Mouse (Mus musculus) ES-Bruce4 (cell line): ENCODE measurements around the gene Pigq. TPM values are rescaled to one million over a fixed set of nuclear protein-coding genes. Genes with fewer than 3 reads are reported as not detected.

Experiments used
- H3K27ac ChIP-seq: 2 replicates; pipeline ENCODE4 v1.5.1; 2012; ENCODE audit warnings: low read length, inconsistent platforms; ENCODE audit not compliant: insufficient read depth
- H3K27me3 ChIP-seq: 2 replicates; pipeline ENCODE4 v1.6.1; 2012; ENCODE audit warnings: mild to moderate bottlenecking, low read length, inconsistent platforms; ENCODE audit not compliant: control insufficient read depth, poor library complexity, insufficient read depth, severe bottlenecking
- H3K36me3 ChIP-seq: 2 replicates; pipeline ENCODE4 v1.6.1; 2012; ENCODE audit warnings: inconsistent platforms, mild to moderate bottlenecking, low read length, moderate library complexity; ENCODE audit not compliant: control insufficient read depth, poor library complexity, insufficient read depth, severe bottlenecking
- H3K4me1 ChIP-seq: one replicate; pipeline ENCODE4 v1.8.1; 2011; ENCODE audit warnings: low read length; ENCODE audit not compliant: control insufficient read depth, insufficient read depth
- H3K4me3 ChIP-seq: 2 replicates; pipeline ENCODE4 v1.5.1; 2011; ENCODE audit warnings: low read depth, mild to moderate bottlenecking, low read length
- H3K9ac ChIP-seq: 2 replicates; pipeline ENCODE4 v1.6.1; 2012; ENCODE audit warnings: low read depth, mild to moderate bottlenecking, inconsistent platforms; ENCODE audit not compliant: poor library complexity, severe bottlenecking
- H3K9me3 ChIP-seq: replicated peaks from 2 replicates; pipeline ENCODE4 v1.6.1; 2012; ENCODE audit warnings: mild to moderate bottlenecking, low read length, inconsistent platforms; ENCODE audit not compliant: control insufficient read depth, poor library complexity, insufficient read depth, severe bottlenecking
- CTCF ChIP-seq: IDR thresholded peaks from one replicate; pipeline ENCODE4 v1.8.1; 2011; ENCODE audit warnings: low read depth, low read length
- EP300 ChIP-seq: IDR thresholded peaks from 2 replicates; pipeline ENCODE4 v1.6.1; 2011; ENCODE audit warnings: low read depth, low read length; ENCODE audit not compliant: insufficient read depth
- POLR2A ChIP-seq: IDR thresholded peaks from one replicate; pipeline ENCODE4 v1.8.1; 2011; ENCODE audit warnings: low read length; ENCODE audit not compliant: insufficient read depth
- polyA plus RNA-seq: library from polyadenylated mRNA; stranded (reverse); fragments of >200 nt; gene quantifications from 2 replicates; pipeline ENCODE4 v1.2.4, GENCODE M21; 2011; ENCODE audit warnings: low read depth; ENCODE audit not compliant: missing spikeins, insufficient read depth, insufficient read length

Gene Pigq
- polyA plus RNA-seq, 1 experiment, result 62.8 TPM

DNA sequence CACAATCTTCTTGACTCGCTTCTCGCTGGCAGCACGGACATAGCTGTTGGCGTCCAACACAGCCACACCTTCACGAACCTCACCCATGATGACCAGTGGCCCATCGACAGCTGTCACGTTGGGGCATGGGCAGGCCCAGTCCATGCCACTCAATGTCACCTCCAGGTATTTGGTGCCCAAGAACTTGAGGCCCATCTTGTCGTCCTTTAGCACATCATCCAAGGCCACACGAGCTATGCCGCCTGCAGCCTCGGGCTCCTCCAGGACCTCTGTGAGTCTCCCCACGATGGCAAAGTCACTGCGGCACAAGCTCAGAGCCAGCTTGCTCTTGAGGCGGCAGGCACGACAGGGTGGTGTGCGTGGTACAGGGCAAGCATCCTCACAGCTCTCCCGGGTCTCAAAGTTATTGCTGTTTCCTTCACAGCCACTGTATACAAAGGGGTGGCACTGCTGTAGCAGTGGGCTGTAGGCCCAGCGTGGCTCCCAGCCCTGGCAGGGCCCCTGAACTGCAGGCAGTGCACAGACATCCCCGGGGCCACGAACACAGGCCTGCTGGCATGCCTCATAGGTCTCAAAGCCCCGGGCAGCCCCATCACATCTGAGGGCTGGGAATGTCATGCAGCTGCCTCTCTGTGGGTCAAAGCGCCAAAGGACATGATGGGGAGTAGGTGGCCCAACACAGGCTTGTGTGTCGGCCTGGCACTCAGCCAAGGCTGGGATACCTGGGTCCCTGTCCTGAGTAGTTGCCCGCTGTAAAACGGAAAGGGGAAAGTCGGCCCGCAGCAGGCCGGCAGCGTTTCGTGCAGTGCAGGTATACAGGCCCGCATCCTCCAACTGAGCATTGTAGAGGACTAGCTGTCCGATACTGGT, 66.8 kb downstream of the Pigq start:
- H3K27ac ChIP-seq, result no peak overlapping the region
- H3K27me3 ChIP-seq, result no peaks in the 10 kb centered on the region
- no peak overlapping the region for H3K4me3 ChIP-seq
- TF ChIP-seq POLR2A (no peak), CTCF (no peak), EP300 (no peak)
- H3K9me3 ChIP-seq, result no peaks in the 10 kb centered on the region
- no peak overlapping the region for H3K9ac ChIP-seq
- peaks cover 11% of the 10 kb centered on the region for H3K4me1 ChIP-seq
- H3K36me3 ChIP-seq, result no peaks in the 10 kb centered on the region

GRCm38 (mm10) chr17:25877025-25877424, 67.7 kb downstream of the Pigq start:
- H3K4me3 ChIP-seq, result no peak overlapping the region
- TF ChIP-seq EP300, result no peak
- TF ChIP-seq CTCF, result no peak
- TF ChIP-seq POLR2A, result no peak
- H3K27me3 ChIP-seq, result no peaks in the 10 kb centered on the region
- no peak overlapping the region for H3K9ac ChIP-seq
- H3K36me3 ChIP-seq, result no peaks in the 10 kb centered on the region
- no peak overlapping the region for H3K27ac ChIP-seq
- no peaks in the 10 kb centered on the region for H3K9me3 ChIP-seq
- H3K4me1 ChIP-seq, result peaks cover 11% of the 10 kb centered on the region

Other genes with a start within 250 kb of the Pigq start
- gene Gng13, start 227.8 kb downstream of the Pigq start, polyA plus RNA-seq, result 12.4 and 17.3 TPM in 2 replicates
- 39.4 and 47.2 TPM in 2 replicates for gene Chtf18, start 217.5 kb downstream of the Pigq start, polyA plus RNA-seq
- 17.0 and 18.4 TPM in 2 replicates for gene Rpusd1, start 217.3 kb downstream of the Pigq start, polyA plus RNA-seq
- 0.30 TPM in 1 of 2 replicates, not detected in the other for gene Mslnl, start 208.9 kb downstream of the Pigq start, polyA plus RNA-seq
- gene Msln, start 190.6 kb downstream of the Pigq start, polyA plus RNA-seq, result 9.6 and 15.1 TPM in 2 replicates
- 18.8 and 21.3 TPM in 2 replicates for gene Narfl, start 171.2 kb downstream of the Pigq start, polyA plus RNA-seq
- gene Haghl, start 159.3 kb downstream of the Pigq start, polyA plus RNA-seq, result 25.7 and 32.1 TPM in 2 replicates
- gene Ccdc78, start 158.4 kb downstream of the Pigq start, polyA plus RNA-seq, result not detected in 2 replicates
- 26.0 and 30.6 TPM in 2 replicates for gene Fam173a, start 152.0 kb downstream of the Pigq start, polyA plus RNA-seq
- 1.6 and 2.6 TPM in 2 replicates for gene AC134908.4, start 149.3 kb downstream of the Pigq start, polyA plus RNA-seq
- gene Metrn, start 147.8 kb downstream of the Pigq start, polyA plus RNA-seq, result 29.6 and 35.1 TPM in 2 replicates
- gene Fbxl16, start 135.9 kb downstream of the Pigq start, polyA plus RNA-seq, result 4.7 and 7.0 TPM in 2 replicates
- 19.8 and 20.7 TPM in 2 replicates for gene Wdr24, start 121.3 kb downstream of the Pigq start, polyA plus RNA-seq
- gene Jmjd8, start 116.1 kb downstream of the Pigq start, polyA plus RNA-seq, result 13.2 and 16.7 TPM in 2 replicates
- gene Stub1, start 111.5 kb downstream of the Pigq start, polyA plus RNA-seq, result 97.8 and 103 TPM in 2 replicates
- gene Rhbdl1, start 107.6 kb downstream of the Pigq start, polyA plus RNA-seq, result not detected in 2 replicates
- 1.4 and 2.3 TPM in 2 replicates for gene Gm20683, start 103.2 kb downstream of the Pigq start, polyA plus RNA-seq
- 23.6 and 29.8 TPM in 2 replicates for gene Rhot2, start 100.1 kb downstream of the Pigq start, polyA plus RNA-seq
- 10.5 and 11.6 TPM in 2 replicates for gene Wdr90, start 83.4 kb downstream of the Pigq start, polyA plus RNA-seq
- 6.1 and 8.3 TPM in 2 replicates for gene Mcrip2, start 76.2 kb downstream of the Pigq start, polyA plus RNA-seq
- 27.9 and 32.6 TPM in 2 replicates for gene Mettl26, start 69.9 kb downstream of the Pigq start, polyA plus RNA-seq
- 0.37 and 0.69 TPM in 2 replicates for gene Wfikkn1, start 64.1 kb downstream of the Pigq start, polyA plus RNA-seq
- gene Rab40c, start 25.2 kb downstream of the Pigq start, polyA plus RNA-seq, result 21.3 and 22.7 TPM in 2 replicates
- gene Nhlrc4, start within 50 bp of the Pigq start, polyA plus RNA-seq, result 1.2 TPM in 1 of 2 replicates, not detected in the other
- gene A930017K11Rik, start 7.6 kb upstream of the Pigq start, polyA plus RNA-seq, result not detected in 2 replicates
- 14.2 and 17.0 TPM in 2 replicates for gene Capn15, start 40.9 kb upstream of the Pigq start, polyA plus RNA-seq
- gene Rab11fip3, start 124.6 kb upstream of the Pigq start, polyA plus RNA-seq, result 27.5 and 27.6 TPM in 2 replicates
- 24.3 and 26.4 TPM in 2 replicates for gene Decr2, start 145.4 kb upstream of the Pigq start, polyA plus RNA-seq
- gene Nme4, start 150.7 kb upstream of the Pigq start, polyA plus RNA-seq, result 110 and 115 TPM in 2 replicates
- 15.6 and 16.5 TPM in 2 replicates for gene Tmem8, start 168.4 kb upstream of the Pigq start, polyA plus RNA-seq
- gene Mrpl28, start 178.6 kb upstream of the Pigq start, polyA plus RNA-seq, result 97.6 and 105 TPM in 2 replicates
- 40.5 and 41.0 TPM in 2 replicates for gene Axin1, start 193.8 kb upstream of the Pigq start, polyA plus RNA-seq